1 mouse cellular context compared by ENCODE assay signal in the genomic region with DNA sequence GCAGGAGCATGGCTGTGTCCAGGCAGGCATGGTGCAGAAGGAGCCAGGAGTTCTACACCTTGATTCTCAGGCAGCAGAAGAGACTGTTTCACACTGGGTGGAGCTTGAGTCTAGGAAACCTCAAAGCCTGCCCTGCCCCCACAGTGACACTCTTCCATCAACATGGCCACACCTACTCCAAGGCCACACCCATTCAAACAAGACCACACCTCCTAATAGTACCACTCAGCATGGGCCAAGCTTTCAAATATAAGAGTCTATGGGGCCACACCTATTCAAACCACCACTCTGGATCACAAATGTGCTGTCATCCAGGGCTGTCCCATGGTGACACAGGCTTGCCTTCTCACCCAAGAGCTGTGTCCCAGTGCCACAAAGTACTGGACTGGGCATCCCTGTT.
TF ChIP-seq lines count a peak whose summit lies in the region.

No protein-coding gene starts in this region.

TF ChIP-seq in CH12.LX, 34 proteins besides CTCF, POLR2A, EP300 and RAD21 (continued from another document):
- TF ChIP-seq ELF1 (IDR thresholded peaks at IDR 0.05; ENCODE audit: low read depth, low read length) (no peak), RCOR1 (conservative IDR thresholded peaks at IDR 0.05; ENCODE audit: low read depth, low read length) (no peak), TBP (conservative IDR thresholded peaks at IDR 0.05; ENCODE audit: low read depth, low read length) (no peak)
TF ChIP-seq in CH12.LX: peak in this region for 0.
